Mouse (Mus musculus): ENCODE results near the gene Ip6k2.
A peak's percentile ranks its signal among the peaks of the same experiment; 100 is the strongest.

Ip6k2 gene

DNA sequence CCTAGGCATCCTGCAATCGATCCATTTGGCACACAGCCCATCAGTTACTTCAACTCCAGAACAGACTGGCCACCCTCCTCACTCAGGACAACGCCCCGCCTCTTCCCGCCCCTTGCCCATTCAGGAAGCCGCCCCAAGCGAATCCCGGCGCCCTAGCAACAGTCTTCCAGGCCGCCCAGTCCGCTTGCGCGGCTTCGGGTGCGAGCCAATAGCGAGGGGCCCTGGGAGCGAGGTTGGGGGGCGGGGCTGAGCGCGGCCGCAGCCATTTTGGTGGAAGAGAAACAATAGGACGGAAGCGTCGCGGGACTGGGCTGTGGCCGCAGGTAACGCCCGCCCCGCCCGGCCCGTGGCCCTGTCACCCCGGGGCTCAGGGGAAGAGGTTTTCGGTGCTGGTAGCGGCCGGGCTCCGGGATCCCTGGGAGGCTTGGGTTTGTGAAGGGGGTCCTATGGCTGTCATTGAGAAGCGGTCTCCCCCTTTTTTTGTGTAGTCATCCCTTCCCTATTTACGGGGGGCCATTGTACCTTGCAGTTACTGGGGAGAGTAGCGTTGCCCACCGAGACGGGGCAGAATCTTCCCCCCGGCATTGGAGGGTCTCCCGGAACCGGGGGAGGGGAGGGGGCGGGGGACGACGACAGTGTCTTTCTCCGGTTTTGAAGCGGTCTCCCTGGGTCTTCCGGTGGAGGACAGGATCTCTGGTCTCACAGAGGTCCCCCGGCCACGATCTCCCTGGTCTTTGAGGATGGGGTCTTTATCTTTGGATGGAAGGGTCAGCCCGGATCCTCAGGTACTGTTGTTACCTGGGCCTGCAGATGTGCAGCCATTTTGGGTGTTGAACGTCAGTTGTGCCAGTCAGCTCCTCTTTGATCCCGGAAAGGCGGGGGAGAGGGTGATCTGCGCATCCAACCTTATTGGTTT lies at the start of gene Ip6k2:
Gene Ip6k2 (plus strand): TSS at position 249 of the 916 bp plus-strand sequence.
- peak; percentile 92 for DNase-seq (ENCODE audit: low read depth, low spot score)

DNA sequence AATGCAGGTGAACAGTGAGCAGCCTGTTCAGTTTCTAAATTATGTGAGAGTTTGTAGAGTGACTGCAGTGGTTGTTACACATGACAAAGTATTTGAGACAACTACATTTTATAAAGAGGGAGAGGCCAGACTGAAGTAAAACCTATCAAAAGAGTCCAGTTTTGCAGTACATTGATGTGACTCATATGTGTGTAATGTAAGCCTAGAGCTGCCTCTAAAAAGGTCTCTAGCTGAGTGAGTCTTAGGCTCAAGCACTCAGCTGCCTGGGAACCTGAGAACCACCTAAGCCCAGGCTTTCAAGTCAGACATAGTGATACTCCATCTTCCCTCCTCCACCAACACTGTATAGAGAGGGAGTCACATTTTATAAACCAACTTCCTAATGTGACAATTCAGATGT lies 49.0 kb upstream of the Ip6k2 start:
- DNase-seq (ENCODE audit: low read depth, low spot score): no peak

DNA sequence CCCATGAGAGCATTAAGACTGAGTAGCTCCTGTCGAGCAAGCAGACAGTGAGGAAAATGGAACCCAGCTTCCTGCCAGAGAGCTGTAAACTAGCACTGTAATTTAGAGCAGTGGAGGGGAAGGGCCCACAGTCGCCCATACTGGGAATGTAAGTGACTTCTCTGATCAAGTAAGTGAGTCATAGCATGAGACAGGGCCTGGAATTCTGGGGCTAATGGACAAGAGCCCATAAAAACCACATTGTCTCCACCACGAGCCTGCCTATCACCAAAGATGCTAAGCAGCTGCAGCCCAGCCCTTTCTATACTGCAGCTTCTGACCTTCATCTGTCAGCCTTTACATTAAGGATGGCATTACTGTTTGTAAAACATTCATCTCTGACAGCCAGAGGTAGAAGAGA lies 44.4 kb upstream of the Ip6k2 start:
- DNase-seq (ENCODE audit: low read depth, low spot score): no peak

DNA sequence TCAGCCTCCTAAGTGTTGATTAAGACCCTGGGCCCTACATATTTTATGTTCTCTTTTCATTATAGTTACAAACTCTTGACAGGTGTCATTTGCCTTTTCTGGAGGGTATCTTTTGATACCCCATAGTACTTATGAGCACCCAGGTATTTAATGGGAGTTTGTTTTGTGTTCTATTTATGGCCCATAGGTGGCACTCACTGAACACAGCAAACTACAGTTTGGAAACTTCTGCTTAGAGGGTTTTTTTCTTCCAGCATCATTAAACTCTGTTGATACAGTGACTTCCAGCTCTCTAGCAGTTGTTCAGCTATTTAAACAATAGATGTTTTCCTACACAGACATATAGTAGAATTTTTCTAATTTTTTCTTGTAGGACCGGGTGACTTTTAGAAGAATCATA lies 43.5 kb upstream of the Ip6k2 start:
- DNase-seq (ENCODE audit: low read depth, low spot score): peak; percentile 17

DNA sequence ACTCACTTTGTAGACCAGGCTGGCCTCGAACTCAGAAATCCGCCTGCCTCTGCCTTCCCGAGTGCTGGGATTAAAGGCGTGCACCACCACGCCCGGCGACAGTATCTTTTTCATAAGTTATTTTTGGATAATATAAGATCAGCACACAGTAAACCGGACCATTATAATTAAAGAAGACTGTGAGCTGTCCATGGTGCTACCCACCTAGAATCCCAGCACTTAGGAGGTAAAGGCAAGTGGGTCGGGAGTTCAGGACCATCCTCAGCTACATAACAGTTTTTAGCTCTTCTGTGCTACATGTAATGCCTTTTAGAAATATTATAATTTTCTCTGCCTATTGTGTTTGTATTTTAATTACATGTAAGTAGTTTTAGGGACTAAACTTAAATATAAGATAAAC lies 41.5 kb upstream of the Ip6k2 start:
- DNase-seq (ENCODE audit: low read depth, low spot score): no peak

DNA sequence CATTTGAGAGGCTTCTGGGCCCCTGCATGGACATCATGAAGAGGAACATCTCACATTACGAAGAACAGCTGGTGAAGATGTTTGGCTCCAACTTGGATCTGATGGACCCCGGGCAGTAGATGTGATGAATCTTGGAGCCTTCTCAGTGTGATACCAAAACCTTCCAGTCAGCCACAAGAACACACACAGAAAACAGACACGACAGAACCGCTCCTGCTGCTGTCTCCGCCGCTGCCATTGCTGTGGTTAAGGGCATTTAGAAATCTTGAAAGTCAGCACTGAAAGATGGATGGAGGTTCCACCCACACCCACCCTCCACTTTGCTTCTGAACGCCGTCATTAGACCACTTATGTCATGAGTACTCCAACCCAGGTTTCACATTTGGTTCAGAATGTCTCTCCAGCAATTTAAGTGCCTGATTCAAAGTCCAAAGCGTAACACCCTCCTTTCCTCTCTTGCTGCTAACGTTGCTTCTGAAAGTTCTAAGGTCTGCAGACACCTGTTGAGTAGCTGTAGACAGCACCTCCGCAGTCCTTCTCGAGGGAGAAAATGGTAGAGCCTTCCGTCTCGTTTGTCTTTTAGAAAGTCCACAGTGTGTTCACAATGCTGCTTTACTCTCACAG lies 36.6 kb upstream of the Ip6k2 start:
- no peak for DNase-seq (ENCODE audit: low read depth, low spot score)

DNA sequence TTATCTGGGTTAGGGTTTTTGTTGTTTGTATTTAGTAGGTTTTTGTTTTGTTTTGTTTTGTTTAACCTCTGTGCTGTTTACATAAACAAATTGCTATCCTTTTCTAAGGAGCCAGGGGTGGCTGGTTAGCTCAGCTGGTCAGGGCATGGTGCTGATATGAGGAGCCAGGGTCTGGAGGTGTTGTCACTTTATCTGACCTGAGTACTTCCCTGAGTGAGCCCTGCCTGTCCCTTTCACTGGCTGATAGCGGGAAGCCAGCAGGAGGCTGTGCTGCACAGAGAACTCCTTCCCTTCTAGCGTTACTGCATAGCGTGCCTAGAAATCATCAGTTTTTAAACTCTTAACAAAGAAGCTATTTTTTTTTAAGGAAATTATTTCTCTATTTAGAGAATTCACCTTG lies 35.9 kb upstream of the Ip6k2 start:
- DNase-seq (ENCODE audit: low read depth, low spot score): no peak

DNA sequence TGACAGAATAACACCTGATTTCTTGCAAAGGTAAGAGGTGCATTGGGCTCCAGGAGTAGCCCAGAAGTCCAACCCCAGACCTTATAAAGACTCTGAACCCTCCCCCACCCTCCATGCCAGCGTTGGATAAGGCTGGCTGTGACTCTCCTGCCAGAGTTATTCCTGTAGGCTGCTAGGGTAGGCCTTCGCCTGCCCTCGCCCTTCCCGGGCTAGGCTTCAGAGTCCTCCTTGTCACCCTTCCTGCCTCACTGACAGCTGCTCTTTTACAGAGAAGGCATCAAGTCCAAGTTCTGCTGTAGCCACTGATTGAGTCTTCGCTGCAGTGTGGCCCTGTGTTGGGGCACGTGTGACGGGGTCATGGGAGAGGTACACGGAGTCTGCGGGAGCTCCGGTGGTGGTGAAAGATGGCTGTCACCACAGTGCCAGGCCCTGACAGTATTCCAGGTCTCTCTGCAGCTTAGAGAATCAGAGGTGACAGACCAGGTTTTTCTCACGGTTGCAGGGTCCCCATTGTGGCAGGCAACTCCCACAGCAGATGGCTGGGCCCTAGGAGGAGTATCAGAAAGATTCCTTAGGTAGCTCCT lies 34.9 kb upstream of the Ip6k2 start:
- DNase-seq (ENCODE audit: low read depth, low spot score): no peak

DNA sequence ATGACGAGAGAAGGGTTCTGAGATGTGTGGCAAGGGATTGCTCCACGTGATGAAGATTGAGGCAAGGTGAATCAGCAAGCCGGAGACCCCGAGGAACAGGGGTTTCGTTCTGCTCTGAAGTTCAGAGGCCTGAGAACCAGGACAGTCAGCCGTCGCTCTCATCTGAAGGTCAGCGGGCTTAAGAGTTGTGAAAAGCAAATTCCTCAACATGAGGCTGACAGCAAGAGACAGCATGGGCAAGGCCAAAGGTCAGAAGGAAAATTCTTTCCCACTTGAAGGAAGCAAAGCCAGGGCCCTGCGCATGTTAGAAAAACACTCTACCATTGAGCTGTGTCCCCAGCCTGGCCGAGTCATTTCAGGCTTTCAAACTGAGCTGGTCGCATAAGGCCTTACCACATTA lies 33.0 kb upstream of the Ip6k2 start:
- no peak for DNase-seq (ENCODE audit: low read depth, low spot score)

DNA sequence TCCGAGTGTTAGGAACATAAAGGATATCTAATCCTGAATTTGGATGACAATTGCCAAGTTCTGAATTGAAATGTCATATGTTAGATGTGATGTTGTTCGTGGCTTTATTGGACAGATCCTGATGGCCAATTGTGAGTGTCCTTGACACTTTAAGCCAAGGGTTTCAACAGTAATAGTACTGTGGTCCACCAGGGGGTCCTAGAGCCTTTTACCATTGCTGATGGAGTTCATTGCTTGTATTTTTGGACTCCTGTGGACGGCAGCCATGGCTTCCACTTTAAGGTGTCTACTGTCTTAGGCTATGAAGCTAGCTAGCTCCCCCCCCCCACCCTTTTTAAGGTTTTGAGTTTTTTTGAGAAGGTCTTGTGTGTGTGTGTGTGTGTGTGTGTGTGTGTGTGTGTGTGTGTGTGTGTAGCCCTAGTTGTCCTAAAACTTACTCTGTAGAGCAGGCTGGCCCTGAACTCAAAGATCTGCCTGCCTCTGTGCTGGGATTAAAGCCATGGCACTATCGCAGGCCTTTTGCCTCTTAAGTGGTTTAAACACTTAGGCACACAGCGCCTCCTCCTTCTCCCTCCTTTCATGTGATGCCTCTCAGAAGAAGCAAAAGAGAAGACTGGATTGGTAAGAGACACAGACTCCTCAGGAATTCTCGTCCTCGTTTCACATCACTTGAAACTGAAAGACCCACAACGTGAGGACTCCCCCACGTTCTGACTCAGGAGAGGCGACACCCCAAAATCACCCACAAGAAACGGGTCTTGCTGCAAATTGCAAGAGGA lies 31.3 kb upstream of the Ip6k2 start:
- no peak for DNase-seq (ENCODE audit: low read depth, low spot score)

DNA sequence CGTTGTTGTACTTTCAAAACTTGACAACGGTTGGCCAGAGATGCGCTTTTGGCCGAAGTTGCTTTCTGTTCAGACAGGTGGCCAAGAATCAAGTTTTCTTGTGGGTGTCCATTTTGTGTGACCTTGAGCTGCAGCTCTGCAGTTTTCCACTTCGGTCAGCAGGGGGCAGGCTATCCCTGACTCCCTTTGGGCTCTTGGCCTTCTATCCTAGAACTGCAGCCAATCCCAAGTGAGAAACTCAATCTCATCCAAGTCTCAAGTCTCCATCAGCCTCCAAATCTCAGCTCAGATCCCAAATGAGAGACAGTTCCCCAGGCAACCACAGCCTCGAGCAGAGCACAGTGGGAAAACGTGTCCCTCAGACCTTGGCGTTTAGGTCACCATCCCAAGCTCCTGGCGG lies 30.3 kb upstream of the Ip6k2 start:
- peak; percentile 29 for DNase-seq (ENCODE audit: low read depth, low spot score)

DNA sequence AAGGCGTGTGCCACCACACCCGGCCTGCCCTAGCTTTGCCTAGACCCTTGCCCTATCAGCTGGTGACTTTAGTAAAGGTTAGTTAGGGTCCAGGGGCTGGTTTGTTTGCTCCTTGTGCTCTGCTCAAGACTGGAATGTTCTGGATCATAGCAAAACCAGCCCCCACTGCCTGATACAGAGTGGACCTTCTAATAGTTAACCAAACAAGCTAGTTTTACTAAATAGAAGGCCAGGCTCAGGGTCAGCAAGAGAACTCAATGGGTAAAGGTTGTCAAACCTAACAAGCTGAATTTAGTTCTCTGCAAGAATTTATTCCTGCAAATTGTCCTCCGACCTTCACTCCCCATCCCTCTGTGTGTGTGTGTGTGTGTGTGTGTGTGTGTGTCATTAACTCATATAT lies 29.6 kb upstream of the Ip6k2 start:
- no peak for DNase-seq (ENCODE audit: low read depth, low spot score)

DNA sequence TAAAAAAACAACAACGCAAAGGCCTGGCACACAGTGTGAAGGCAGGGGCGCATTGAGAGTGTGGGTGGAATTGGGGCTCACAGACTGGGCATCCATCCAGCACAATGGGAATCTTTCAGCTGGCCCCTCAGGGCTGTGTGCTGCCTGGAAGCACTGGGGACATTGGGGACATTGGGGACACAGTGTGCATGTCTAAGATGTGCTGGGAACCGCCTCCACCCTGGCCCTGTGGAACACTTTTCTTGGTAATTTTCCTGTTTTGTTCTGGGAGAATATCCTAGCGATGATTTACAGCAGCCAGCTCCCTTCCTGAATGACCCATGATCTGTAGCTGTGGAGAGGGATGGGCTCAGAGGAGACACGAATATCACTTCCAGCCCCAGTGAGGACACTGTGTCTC lies 29.2 kb upstream of the Ip6k2 start:
- no peak for DNase-seq (ENCODE audit: low read depth, low spot score)

DNA sequence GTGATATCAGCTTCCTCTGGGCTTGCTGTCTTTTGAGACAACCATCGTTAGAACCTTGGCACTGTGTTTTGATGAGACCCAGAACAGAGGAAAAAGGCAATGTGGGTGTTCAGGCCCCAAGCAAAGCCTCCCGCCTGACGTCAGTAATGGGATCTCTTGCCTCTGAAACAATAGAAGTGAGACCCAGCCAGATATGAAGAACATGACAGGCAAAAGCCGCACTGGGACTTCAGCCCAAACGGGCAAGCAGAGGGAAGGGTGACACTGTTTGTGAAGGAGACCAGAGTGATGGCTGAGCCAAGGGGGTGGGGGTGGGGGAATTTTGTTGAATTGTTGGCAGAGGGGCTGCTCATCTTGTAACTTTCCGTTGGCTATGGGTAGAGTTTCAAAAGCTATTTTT lies 26.2 kb upstream of the Ip6k2 start:
- no peak for DNase-seq (ENCODE audit: low read depth, low spot score)

DNA sequence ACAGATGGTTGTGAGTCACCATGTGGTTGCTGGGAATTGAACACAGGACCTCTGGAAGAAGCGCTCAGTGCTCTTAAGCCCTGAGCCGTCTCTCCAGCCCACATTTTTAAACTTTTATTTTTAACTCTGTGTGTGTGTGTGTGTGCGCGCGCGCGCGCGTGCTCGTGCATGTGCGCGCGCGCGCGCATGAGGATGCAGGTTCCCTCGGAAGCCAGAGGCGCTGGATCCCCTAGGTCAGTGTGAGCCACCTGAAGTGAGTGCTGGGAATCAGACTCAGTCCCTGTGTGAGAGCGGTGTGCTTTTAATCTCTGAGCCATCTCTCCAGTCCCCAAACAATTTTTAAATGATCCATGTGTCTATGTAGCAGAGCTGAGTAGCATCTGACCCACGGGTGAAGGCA lies 24.5 kb upstream of the Ip6k2 start:
- DNase-seq (ENCODE audit: low read depth, low spot score): no peak

DNA sequence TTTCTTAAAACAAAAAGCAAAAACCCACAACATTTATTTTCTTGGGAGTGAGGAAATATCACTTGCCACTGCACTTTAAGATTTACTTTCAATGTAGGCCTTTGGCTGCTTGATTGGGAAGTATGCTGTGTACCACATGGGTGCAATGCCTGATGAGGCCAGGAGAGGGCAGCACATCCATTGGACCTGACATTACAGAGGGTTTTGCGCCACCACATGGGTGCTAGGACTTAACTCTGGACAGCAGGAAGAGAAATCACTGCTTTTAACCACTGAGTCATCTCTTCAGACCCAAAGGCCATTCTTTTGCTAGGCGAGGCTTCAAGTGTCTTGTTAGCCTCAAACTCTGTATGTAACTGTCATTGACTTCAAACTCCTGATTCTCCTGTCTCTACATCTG lies 23.8 kb upstream of the Ip6k2 start:
- DNase-seq (ENCODE audit: low read depth, low spot score): peak; percentile 54

DNA sequence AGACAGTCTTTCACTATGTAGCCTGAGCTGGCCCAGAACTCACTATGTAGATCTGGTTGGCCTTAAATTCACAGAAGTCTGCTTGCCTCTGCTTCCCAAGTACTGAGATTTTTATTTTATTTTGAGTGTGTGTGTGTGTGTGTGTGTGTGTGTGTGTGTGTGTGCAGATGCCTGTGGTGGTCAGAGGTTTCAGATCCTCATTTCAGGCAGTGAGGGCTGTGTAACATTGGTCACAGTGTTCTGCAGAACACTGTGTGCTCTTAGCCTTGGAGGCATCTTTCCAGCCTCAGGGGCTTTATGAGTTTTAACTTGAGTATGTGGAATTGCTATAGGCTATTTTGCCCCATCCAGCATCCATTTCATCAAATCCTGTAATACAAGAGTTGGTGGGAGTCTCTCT lies 22.0 kb upstream of the Ip6k2 start:
- DNase-seq (ENCODE audit: low read depth, low spot score): no peak

DNA sequence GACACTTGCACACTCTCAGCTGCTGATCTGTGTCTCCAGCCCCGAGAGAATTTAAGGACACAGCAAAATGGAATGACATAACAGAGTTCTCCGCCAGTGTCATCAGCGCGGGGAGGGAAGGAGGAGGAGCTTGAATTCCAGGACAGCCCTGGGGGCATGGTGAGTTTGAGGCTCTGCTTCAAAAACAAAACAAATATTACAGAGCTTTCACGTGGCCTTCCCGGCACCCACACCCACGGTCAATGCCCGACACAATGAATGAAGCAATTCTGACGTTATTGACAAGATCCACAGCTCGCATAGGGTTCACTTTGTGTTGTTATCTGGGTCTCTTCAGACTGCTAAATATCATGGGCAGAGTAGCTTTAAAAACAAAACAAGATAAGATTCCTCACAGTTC lies 18.6 kb upstream of the Ip6k2 start:
- DNase-seq (ENCODE audit: low read depth, low spot score): no peak

DNA sequence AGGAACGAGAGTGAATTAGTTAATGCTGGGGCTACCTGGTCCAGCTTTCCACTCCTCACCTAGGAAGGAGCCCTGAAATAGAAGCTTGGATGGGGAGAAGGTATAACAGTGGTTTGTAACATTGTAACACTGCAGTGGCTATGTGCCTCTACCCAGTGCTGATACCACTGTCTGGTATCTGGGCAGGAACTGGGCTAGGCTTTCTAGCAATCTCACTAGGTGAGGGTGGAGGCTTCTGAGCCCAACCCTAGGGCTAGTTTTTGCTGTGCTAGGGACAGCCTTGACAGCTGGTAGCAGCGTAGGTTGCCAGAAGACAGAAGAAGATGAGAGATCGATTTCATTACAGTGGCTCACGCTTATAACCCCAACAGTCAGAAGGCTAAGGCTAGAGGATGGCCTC lies 7.0 kb upstream of the Ip6k2 start:
- no peak for DNase-seq (ENCODE audit: low read depth, low spot score)

DNA sequence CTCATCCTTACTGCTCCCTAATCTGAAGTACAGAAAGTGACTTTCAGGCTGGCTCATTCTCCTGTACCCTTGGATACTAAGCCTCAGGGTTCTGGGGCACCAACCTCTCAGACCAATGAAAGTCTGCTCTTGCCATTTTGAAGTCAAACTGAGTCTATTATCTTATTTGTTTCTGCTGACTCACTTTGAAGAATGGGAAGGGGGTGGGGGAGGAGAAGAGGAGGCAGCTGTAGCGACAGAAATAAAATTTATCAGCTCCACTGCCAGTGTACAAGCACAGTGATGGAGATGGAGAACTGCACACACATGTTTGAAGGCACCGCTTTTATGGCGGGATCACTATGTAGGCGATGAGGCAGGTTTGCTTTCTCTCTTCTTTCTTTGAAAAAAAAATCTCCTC lies 6.3 kb upstream of the Ip6k2 start:
- no peak for DNase-seq (ENCODE audit: low read depth, low spot score)

DNA sequence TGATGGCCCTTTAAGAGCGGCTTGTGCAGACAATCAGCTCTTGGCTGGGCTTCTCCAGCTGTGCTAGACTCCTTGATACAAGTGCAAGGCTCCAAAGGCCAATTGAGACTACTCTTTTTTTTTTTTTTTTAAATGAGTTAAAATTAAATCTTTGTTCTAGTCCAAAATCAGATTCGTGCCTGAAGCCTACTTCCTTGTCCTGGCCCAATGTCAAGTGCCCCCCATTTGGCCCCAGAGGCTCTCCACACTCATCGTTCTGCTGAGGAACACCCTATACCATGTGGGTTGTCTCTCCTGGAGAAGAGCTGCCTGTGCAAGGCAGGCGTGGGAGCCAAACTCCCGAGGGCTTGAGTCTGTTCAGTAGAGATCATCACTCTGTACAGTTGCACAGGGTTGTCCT lies 2.6 kb upstream of the Ip6k2 start:
- no peak for DNase-seq (ENCODE audit: low read depth, low spot score)

DNA sequence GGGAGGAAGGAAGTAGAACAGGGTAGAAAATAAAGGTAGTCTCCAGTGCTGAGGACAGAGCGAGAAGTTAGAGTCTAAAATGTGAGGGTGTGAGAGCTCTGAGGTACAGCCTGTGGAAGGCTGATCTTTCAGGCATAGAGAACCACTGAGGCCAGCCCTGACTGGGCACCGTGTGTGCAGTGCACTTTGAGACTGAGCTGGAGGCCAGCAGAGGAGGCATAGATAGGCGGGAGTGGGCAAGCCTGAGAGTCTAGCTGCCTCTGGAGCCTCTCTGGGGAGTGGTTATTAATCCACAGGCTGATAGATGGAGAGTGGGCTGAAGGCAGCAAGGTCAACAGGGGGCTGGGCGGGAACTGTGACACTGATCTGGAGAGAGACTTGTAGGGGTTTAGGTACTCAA lies 1.7 kb upstream of the Ip6k2 start:
- DNase-seq (ENCODE audit: low read depth, low spot score): no peak

Data from CD4-positive helper T cell, adult 2 months (primary cell).